Mouse (Mus musculus) layer of hippocampus, adult 11-12 months (tissue): ENCODE measurements around the gene Sh3tc1.

Source experiments
- DNase-seq: peaks from one replicate; pipeline ENCODE4 v3.0.0; 2022; ENCODE audit warnings: low spot score

Sh3tc1 gene

GRCm38 (mm10) chr5:35755131-35755733 is 15.4 kb upstream of the Sh3tc1 start:
- peak; percentile 79 for DNase-seq

- no peak for DNase-seq
Observed at GRCm38 (mm10) chr5:35751016-35751415, 11.2 kb upstream of the Sh3tc1 start.

- no peak for DNase-seq
Observed at GRCm38 (mm10) chr5:35750026-35750425, 10.2 kb upstream of the Sh3tc1 start.

GRCm38 (mm10) chr5:35749416-35749815 is 9.6 kb upstream of the Sh3tc1 start:
- DNase-seq, result no peak

GRCm38 (mm10) chr5:35746910-35747309 is 7.1 kb upstream of the Sh3tc1 start:
- peak; percentile 89 for DNase-seq

- no peak for DNase-seq
Observed at GRCm38 (mm10) chr5:35745406-35745805, 5.6 kb upstream of the Sh3tc1 start.

- DNase-seq, result no peak
Observed at GRCm38 (mm10) chr5:35743990-35744722, 4.4 kb upstream of the Sh3tc1 start.

GRCm38 (mm10) chr5:35743238-35743951 is 3.6 kb upstream of the Sh3tc1 start:
- DNase-seq, result no peak

GRCm38 (mm10) chr5:35741225-35741820 is 1.5 kb upstream of the Sh3tc1 start:
- DNase-seq, result no peak

- no peak for DNase-seq
Observed at GRCm38 (mm10) chr5:35740716-35741115, 929 bp upstream of the Sh3tc1 start.

- no peak for DNase-seq
Observed at GRCm38 (mm10) chr5:35739005-35739404, 782 bp downstream of the Sh3tc1 start.

GRCm38 (mm10) chr5:35737231-35737901 is 2.4 kb downstream of the Sh3tc1 start:
- DNase-seq, result no peak

GRCm38 (mm10) chr5:35733523-35733922 is 6.3 kb downstream of the Sh3tc1 start:
- DNase-seq, result no peak

- DNase-seq, result no peak
Observed at GRCm38 (mm10) chr5:35731006-35731405, 8.8 kb downstream of the Sh3tc1 start.

GRCm38 (mm10) chr5:35730552-35730951 is 9.2 kb downstream of the Sh3tc1 start:
- DNase-seq, result no peak

GRCm38 (mm10) chr5:35729844-35730243 is 9.9 kb downstream of the Sh3tc1 start:
- DNase-seq, result peak; percentile 29

- peak; percentile 76 for DNase-seq
Observed at GRCm38 (mm10) chr5:35728957-35729460, 10.8 kb downstream of the Sh3tc1 start.

- peak; percentile 25 for DNase-seq
Observed at GRCm38 (mm10) chr5:35728344-35728956, 11.3 kb downstream of the Sh3tc1 start.

GRCm38 (mm10) chr5:35727447-35727846 is 12.3 kb downstream of the Sh3tc1 start:
- no peak for DNase-seq

GRCm38 (mm10) chr5:35725840-35726239 is 13.9 kb downstream of the Sh3tc1 start:
- no peak for DNase-seq

- DNase-seq, result no peak
Observed at GRCm38 (mm10) chr5:35723900-35724299, 15.9 kb downstream of the Sh3tc1 start.
